Mouse (Mus musculus) embryonic fibroblast, embryonic 13.5 days (primary cell): ENCODE data around the gene Srrm4.

Source experiments
- CTCF ChIP-seq: IDR thresholded peaks from 2 replicates; pipeline ENCODE4 v1.5.1; 2011; ENCODE audit warnings: mild to moderate bottlenecking, control low read depth, low read length, moderate library complexity, borderline replicate concordance; ENCODE audit not compliant: insufficient read depth
- POLR2A ChIP-seq: IDR thresholded peaks from 2 replicates; pipeline ENCODE4 v1.6.1; 2011; ENCODE audit warnings: low read depth, mild to moderate bottlenecking, control low read depth, low read length, moderate library complexity

DNA sequence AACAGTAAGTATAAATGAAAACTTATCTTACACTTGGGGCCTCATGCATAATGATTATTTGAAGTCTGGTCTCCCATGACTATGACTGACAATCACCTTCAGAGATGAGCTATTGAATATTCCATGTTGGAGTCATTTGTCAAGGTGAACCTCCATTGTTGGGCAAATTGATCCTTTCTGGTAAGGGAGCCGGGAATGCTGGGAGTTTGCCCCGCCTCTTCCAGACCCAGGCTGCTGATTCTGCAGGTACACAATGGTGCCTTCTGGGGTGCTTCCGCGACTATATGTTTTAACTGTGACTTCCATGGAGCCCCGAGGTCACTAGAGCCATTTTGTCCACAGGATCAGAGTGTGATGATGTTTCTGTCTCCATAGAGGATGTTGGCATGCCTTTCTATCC, 195.5 kb downstream of the Srrm4 start:
- TF ChIP-seq POLR2A (no peak), CTCF (no peak)
